26 mouse cellular contexts compared by ENCODE assay signal in the genomic region with DNA sequence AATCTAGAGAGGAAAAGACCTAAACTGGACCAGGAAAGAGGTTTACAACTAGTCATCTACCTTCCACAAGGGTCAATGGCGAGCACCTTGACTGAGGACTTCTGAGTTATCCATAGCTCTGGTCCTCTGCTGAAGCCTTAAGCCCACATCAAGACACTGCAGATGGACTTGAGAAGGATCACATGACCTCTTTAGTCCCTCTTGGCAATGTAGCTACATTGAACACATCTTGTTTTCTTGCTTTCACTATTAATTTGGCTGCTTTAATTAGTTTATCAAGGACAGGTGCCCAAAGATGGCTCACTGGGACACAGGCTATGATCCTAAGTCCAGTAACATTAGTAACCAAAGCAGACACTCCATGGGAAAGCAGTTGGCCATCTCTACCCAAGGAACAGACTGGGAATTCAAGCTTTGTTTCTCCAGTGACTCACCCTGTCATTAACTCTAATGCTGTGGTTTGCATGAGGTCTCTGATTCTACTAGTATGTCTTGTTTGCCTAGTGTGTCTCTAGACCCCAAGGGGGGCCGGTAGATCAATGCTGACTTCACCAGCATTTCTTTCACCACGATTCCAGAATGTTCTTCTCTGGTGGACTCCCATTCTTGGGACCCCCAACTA. TPM values are rescaled to one million over a fixed set of nuclear protein-coding genes. Genes with fewer than 3 reads are reported as not detected.
DNase-seq lines count a peak whose midpoint lies in the region; ATAC-seq and TF ChIP-seq lines count a peak whose summit lies in the region.
"Had no signal": no experiment of that assay in that cellular context is flagged by ENCODE, and none has a peak within 500 bp of the region (broad histone marks: within the 10 kb centered on the region; RNA-seq: fewer than 3 reads in every experiment).

No protein-coding gene starts in this region.

- peak; percentile 13 for DNase-seq in forebrain, embryonic 11.5 days (ENCODE audit: low spot score)
- DNase-seq in Muller cell, postnatal 12 days (ENCODE audit: inconsistent ontology term), result peak; percentile 22
- DNase-seq in adrenal gland, postnatal 10 days, result no peak
- no peak for DNase-seq in cerebellum, adult 11 months
- DNase-seq: adrenal gland, adult 8-10 months; adrenal gland, postnatal 25 days; cerebellum, adult 11-12 months; cerebellum, adult 2 months; cerebellum, adult 9-10 months; cerebellum, postnatal 10 days; cerebellum, postnatal 25 days; forebrain, postnatal 0 days had no signal

- H3K27ac ChIP-seq in forebrain, embryonic 11.5 days (ENCODE audit: low read depth, low read length), result no peak overlapping the region
- H3K27ac ChIP-seq in forebrain, embryonic 16.5 days (ENCODE audit: low read length), result no peak overlapping the region
- H3K27ac ChIP-seq: embryonic facial prominence, embryonic 10.5 days; embryonic facial prominence, embryonic 12.5 days; forebrain, embryonic 12.5 days had no signal

- no peaks in the 10 kb centered on the region for H3K36me3 ChIP-seq in forebrain, embryonic 11.5 days (ENCODE audit: control insufficient read depth, insufficient read depth, low read length)
- H3K36me3 ChIP-seq in forebrain, embryonic 16.5 days (ENCODE audit: control insufficient read depth, insufficient read depth), result no peaks in the 10 kb centered on the region
- H3K36me3 ChIP-seq in myocyte (ENCODE audit: control insufficient read depth, insufficient read depth), result no peaks in the 10 kb centered on the region
- H3K36me3 ChIP-seq: embryonic facial prominence, embryonic 10.5 days; embryonic facial prominence, embryonic 12.5 days; forebrain, embryonic 12.5 days; G1E had no signal

- no peak for TF ChIP-seq POLR2A in myocyte (IDR thresholded peaks at IDR 0.05; ENCODE audit: insufficient read length, low read depth)

- no peaks in the 10 kb centered on the region for H3K27me3 ChIP-seq in forebrain, embryonic 11.5 days (ENCODE audit: control insufficient read depth, insufficient read depth, low read length)
- no peaks in the 10 kb centered on the region for H3K27me3 ChIP-seq in forebrain, embryonic 16.5 days (replicated peaks; ENCODE audit: control insufficient read depth, insufficient read depth, low read length)
- H3K27me3 ChIP-seq in myocyte (ENCODE audit: control insufficient read depth, insufficient read depth, insufficient read length), result no peaks in the 10 kb centered on the region
- H3K27me3 ChIP-seq: CH12.LX; embryonic facial prominence, embryonic 12.5 days; forebrain, embryonic 12.5 days had no signal

- H3K9ac ChIP-seq in forebrain, embryonic 11.5 days (ENCODE audit: low read length), result no peak overlapping the region
- no peak overlapping the region for H3K9ac ChIP-seq in forebrain, embryonic 16.5 days (replicated peaks; ENCODE audit: low read depth, low read length)
- H3K9ac ChIP-seq: embryonic facial prominence, embryonic 12.5 days; forebrain, embryonic 12.5 days; forebrain, postnatal 0 days had no signal

- H3K4me2 ChIP-seq in forebrain, embryonic 11.5 days (ENCODE audit: low read depth, low read length, severe bottlenecking), result no peak overlapping the region
- H3K4me2 ChIP-seq in forebrain, embryonic 16.5 days (ENCODE audit: low read length), result no peak overlapping the region
- H3K4me2 ChIP-seq in myocyte (ENCODE audit: low read depth), result peak overlapping the region; percentile 13
- H3K4me2 ChIP-seq: embryonic facial prominence, embryonic 12.5 days; forebrain, embryonic 12.5 days had no signal

- no peak overlapping the region for H3ac ChIP-seq in myocyte (ENCODE audit: control insufficient read depth, insufficient read length)

- no peak for ATAC-seq in forebrain, embryonic 11.5 days (replicated peaks; ENCODE audit: low FRiP score)
- no peak for ATAC-seq in forebrain, embryonic 16.5 days
- ATAC-seq: activated CD4-positive, CD25-positive, alpha-beta regulatory T cell, adult 4 months; CD4-positive, CD25-positive, alpha-beta regulatory T cell, adult 4 months; forebrain, embryonic 14.5 days; forebrain, postnatal 0 days had no signal

- no peaks in the 10 kb centered on the region for H3K9me3 ChIP-seq in forebrain, embryonic 11.5 days (ENCODE audit: control insufficient read depth, low read length)
- no peaks in the 10 kb centered on the region for H3K9me3 ChIP-seq in forebrain, embryonic 16.5 days (ENCODE audit: control insufficient read depth, low read length)
- H3K9me3 ChIP-seq: embryonic facial prominence, embryonic 12.5 days; forebrain, embryonic 12.5 days; G1E had no signal

- no peaks in the 10 kb centered on the region for H3K79me2 ChIP-seq in myocyte (ENCODE audit: control insufficient read depth, insufficient read depth)

- no peaks in the 10 kb centered on the region for H3K4me1 ChIP-seq in forebrain, embryonic 11.5 days (replicated peaks; ENCODE audit: control insufficient read depth, insufficient read depth, low read length)
- H3K4me1 ChIP-seq in forebrain, embryonic 16.5 days (replicated peaks; ENCODE audit: control insufficient read depth, insufficient read depth, low read length), result no peaks in the 10 kb centered on the region
- H3K4me1 ChIP-seq: embryonic facial prominence, embryonic 10.5 days; embryonic facial prominence, embryonic 12.5 days; forebrain, embryonic 12.5 days had no signal

- WGBS in forebrain, embryonic 11.5 days, result 88% methylated on average over 3 of the region's 3 CpGs
- WGBS in forebrain, embryonic 16.5 days, result 90% methylated on average over 3 of the region's 3 CpGs

- H3K4me3 ChIP-seq in forebrain, embryonic 11.5 days (ENCODE audit: low read depth, low read length), result no peak overlapping the region
- no peak overlapping the region for H3K4me3 ChIP-seq in forebrain, embryonic 16.5 days (replicated peaks; ENCODE audit: low read length)
- no peak overlapping the region for H3K4me3 ChIP-seq in myocyte
- H3K4me3 ChIP-seq: embryonic facial prominence, embryonic 10.5 days; embryonic facial prominence, embryonic 12.5 days; forebrain, embryonic 12.5 days had no signal

TF ChIP-seq in myocyte, 11 proteins besides CTCF, POLR2A, EP300 and RAD21:
- TF ChIP-seq USF1 (IDR thresholded peaks at IDR 0.05; ENCODE audit: low read depth), result peak; percentile 54
- TF ChIP-seq MYOG (IDR thresholded peaks at IDR 0.05; ENCODE audit: control insufficient read depth in 1 of 3, insufficient read depth in 1 of 3, insufficient read length in 2 of 3, low read depth in 2 of 3), result no peak

RNA-seq across cellular contexts. Expression of a gene that starts 9.5 kb away (rescaled TPM):
- 0.31 and 0.41 TPM in 2 replicates for polyA plus RNA-seq in forebrain, embryonic 11.5 days (2014; fragmentation: Nextera tagmentation; extraction: Ambion mirVana)
- 0.51 and 0.56 TPM in 2 replicates for polyA plus RNA-seq in forebrain, embryonic 16.5 days (2015; fragmentation: Nextera tagmentation; extraction: Ambion mirVana)
- 3.3 TPM for polyA plus RNA-seq in myocyte (2012; fragmentation: generic; extraction: Trizol)
- 1 to 10 TPM; 1.5 to 1.8 TPM for total RNA-seq in adrenal gland, postnatal 10 days (2021)

RNA-seq across cellular contexts. Expression of a gene that starts 25.3 kb away (rescaled TPM):
- polyA plus RNA-seq in forebrain, embryonic 11.5 days (2014; fragmentation: Nextera tagmentation; extraction: Ambion mirVana), result not detected in 2 replicates
- not detected in 2 replicates for polyA plus RNA-seq in forebrain, embryonic 16.5 days (2015; fragmentation: Nextera tagmentation; extraction: Ambion mirVana)
- polyA plus RNA-seq in myocyte (2012; fragmentation: generic; extraction: Trizol), result 0.02 TPM
- total RNA-seq in adrenal gland, postnatal 10 days (2021), result under 1 TPM in 1 of 2 experiments, not detected in 1; 0.21 TPM
- total RNA-seq: adrenal gland, adult 18-20 months; adrenal gland, adult 8-10 months; adrenal gland, postnatal 25 days; adrenal gland, postnatal 4 days; G1E had no signal
- polyA plus RNA-seq: cerebellum, adult 2 months; cortical plate, adult 2 months; embryonic facial prominence, embryonic 10.5 days; embryonic facial prominence, embryonic 12.5 days; embryonic facial prominence, embryonic 14.5 days; forebrain, embryonic 12.5 days; G1E had no signal

Comparison
In these comparisons a context has a peak if more than half of its experiments do, and no peak if none do; other contexts are left out.
1. DNase-seq: peak in forebrain, embryonic 11.5 days (single experiment) and Muller cell, postnatal 12 days (single experiment); none in adrenal gland, postnatal 10 days (single experiment) and cerebellum, adult 11 months (single experiment).